Mouse (Mus musculus) liver, embryonic 11.5 days (tissue): ENCODE measurements around the gene Slc13a2. TPM values are rescaled to one million over a fixed set of nuclear protein-coding genes. Genes with fewer than 3 reads are reported as not detected.

ENCODE experiments used
- ATAC-seq: fragments of 200-750 bp; cut with Nextera tagmentation; replicated peaks from 2 replicates; pipeline ENCODE4 v1.8.0; 2017; ENCODE audit warnings: moderate number of reproducible peaks, mild to moderate bottlenecking, moderate TSS enrichment, moderate library complexity; ENCODE audit not compliant: low FRiP score
- DNase-seq: peaks from one replicate; pipeline ENCODE4 v3.0.0-alpha.2; 2017; ENCODE audit warnings: low spot score
- H3K27ac ChIP-seq: fragments of 300-500 bp; sonication (generic); 2 replicates; pipeline ENCODE4 v1.5.1; 2014; ENCODE audit warnings: mild to moderate bottlenecking, low read depth, low read length, control low read depth
- H3K27me3 ChIP-seq: fragments of 300-500 bp; sonication (generic); replicated peaks from 2 replicates; pipeline ENCODE4 v1.6.1; 2014; ENCODE audit warnings: low read length, mixed read lengths; ENCODE audit not compliant: control insufficient read depth, insufficient read depth
- H3K36me3 ChIP-seq: fragments of 300-500 bp; sonication (generic); 2 replicates; pipeline ENCODE4 v1.6.1; 2014; ENCODE audit warnings: mild to moderate bottlenecking, low read length, moderate library complexity, mixed read lengths; ENCODE audit not compliant: control insufficient read depth, insufficient read depth
- H3K4me1 ChIP-seq: fragments of 300-500 bp; sonication (generic); replicated peaks from 2 replicates; pipeline ENCODE4 v1.6.1; 2014; ENCODE audit warnings: low read length, mixed read lengths; ENCODE audit not compliant: control insufficient read depth, insufficient read depth
- H3K4me2 ChIP-seq: fragments of 300-500 bp; sonication (generic); 2 replicates; pipeline ENCODE4 v1.6.1; 2014; ENCODE audit warnings: mild to moderate bottlenecking, control low read depth, moderate library complexity
- H3K4me3 ChIP-seq: fragments of 300-500 bp; sonication (generic); 2 replicates; pipeline ENCODE4 v1.5.1; 2014; ENCODE audit warnings: low read depth, low read length, control low read depth
- H3K9ac ChIP-seq: fragments of 300-500 bp; sonication (generic); 2 replicates; pipeline ENCODE4 v1.6.1; 2014; ENCODE audit warnings: low read depth, low read length, control low read depth
- H3K9me3 ChIP-seq: fragments of 300-500 bp; sonication (generic); 2 replicates; pipeline ENCODE4 v1.6.1; 2016; ENCODE audit warnings: low read length, inconsistent platforms, mixed read lengths; ENCODE audit not compliant: control insufficient read depth
- WGBS: fragments of 180-500 bp; shearing (Covaris S2); extraction: QIAGEN DNeasy Blood & Tissue Kit; methylation state at CpG from one replicate; pipeline ENCODE4 v1.1.7; 2014; 5-methylcytosine and 5-hydroxymethylcytosine counted together
- polyA plus RNA-seq: library from polyadenylated mRNA; unstranded; fragments of >200 nt; fragmentation: Nextera tagmentation; extraction: Ambion mirVana; gene quantifications from 2 replicates; pipeline ENCODE4 v1.2.1, GENCODE M21; 2014

Gene Slc13a2
- polyA plus RNA-seq, 1 experiment from 2014 or later: not detected

DNA sequence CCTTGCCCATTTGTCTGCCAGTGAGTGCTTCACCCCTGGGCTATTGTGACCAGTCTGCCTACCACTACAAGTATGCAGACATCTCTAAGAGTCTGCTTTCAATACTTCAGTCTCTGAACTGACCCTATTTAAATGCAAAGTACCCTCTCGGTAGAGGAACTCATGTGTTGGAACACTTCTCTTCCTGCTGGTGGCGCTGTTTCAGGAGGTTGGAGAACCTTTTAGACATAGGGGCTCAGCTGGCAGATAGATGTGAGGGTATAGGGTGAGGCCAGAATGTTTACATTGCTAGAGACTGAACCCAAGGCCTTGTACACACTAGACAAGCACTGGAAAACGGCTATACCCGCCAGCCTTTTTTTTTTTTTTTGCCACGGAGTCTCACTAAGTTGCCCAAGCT lies 6.3 kb upstream of the Slc13a2 start:
- Histone ChIP-seq H3K9ac (no peak overlapping the region), H3K4me1 (no peaks in the 10 kb centered on the region; the same call in 1 of the 2 replicates), H3K4me2 (no peak overlapping the region), H3K9me3 (no peaks in the 10 kb centered on the region), H3K4me3 (no peak overlapping the region), H3K27me3 (no peaks in the 10 kb centered on the region; the same call in 1 of the 2 replicates), H3K27ac (no peak overlapping the region), H3K36me3 (no peaks in the 10 kb centered on the region)
- no peak for ATAC-seq
- 74% methylated on average over 5 of the region's 5 CpGs for WGBS
- no peak for DNase-seq

DNA sequence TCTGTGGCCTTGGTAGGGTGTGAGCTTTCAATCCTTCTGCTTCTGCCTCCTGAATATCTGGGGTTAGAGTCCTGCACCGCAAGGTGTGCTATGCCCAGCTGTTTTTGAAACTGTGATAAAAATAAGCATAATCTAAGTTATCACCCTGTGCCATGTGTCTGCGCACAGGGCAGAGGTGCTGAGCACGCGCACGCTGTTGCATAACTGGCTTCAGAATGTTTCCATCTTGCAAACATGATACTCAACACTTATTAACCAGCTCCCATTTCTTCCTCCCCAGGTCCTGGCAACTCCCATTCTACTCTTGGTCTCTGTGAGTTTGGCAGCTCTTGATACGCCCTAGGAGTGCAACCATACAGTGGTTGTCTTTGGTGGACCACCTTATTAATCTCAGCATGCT lies 5.6 kb upstream of the Slc13a2 start:
- no peak for DNase-seq
- no peaks in the 10 kb centered on the region for H3K36me3 ChIP-seq
- no peak overlapping the region for H3K4me2 ChIP-seq
- H3K27ac ChIP-seq: no peak overlapping the region
- peaks cover 6% of the 10 kb centered on the region for H3K27me3 ChIP-seq
- H3K9ac ChIP-seq: no peak overlapping the region
- WGBS: 87% methylated on average over 6 of the region's 6 CpGs
- H3K9me3 ChIP-seq: no peaks in the 10 kb centered on the region
- H3K4me3 ChIP-seq: no peak overlapping the region
- H3K4me1 ChIP-seq: no peaks in the 10 kb centered on the region; the same call in 1 of the 2 replicates
- ATAC-seq: no peak

DNA sequence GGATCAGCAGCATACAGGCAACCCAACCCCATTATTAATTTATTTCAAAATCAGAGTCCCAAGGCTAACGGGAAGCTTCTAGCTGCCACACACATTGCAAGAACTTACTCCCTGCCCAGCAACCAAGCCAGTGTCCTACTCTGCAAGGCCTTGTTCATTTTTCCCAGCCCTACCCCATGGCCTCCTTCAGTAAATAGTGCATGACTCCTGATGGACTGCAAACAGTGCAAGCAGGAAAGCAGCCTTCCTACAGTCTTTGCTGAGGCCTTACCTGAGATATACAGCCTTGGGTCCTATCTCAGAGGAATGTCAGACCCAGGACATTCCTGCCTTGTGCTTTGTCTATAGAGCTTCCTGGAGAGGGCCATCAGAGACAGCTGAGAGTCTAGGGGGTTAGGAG lies 3.6 kb upstream of the Slc13a2 start:
- H3K9me3 ChIP-seq: no peaks in the 10 kb centered on the region
- peaks cover 15% of the 10 kb centered on the region for H3K27me3 ChIP-seq
- no peaks in the 10 kb centered on the region for H3K36me3 ChIP-seq
- no peak overlapping the region for H3K27ac ChIP-seq
- no peak overlapping the region for H3K4me3 ChIP-seq
- DNase-seq (no peak), ATAC-seq (no peak)
- no peak overlapping the region for H3K4me2 ChIP-seq
- no peaks in the 10 kb centered on the region; the same call in 1 of the 2 replicates for H3K4me1 ChIP-seq
- no peak overlapping the region for H3K9ac ChIP-seq
- 83% methylated on average over 1 of the region's 1 CpGs for WGBS

DNA sequence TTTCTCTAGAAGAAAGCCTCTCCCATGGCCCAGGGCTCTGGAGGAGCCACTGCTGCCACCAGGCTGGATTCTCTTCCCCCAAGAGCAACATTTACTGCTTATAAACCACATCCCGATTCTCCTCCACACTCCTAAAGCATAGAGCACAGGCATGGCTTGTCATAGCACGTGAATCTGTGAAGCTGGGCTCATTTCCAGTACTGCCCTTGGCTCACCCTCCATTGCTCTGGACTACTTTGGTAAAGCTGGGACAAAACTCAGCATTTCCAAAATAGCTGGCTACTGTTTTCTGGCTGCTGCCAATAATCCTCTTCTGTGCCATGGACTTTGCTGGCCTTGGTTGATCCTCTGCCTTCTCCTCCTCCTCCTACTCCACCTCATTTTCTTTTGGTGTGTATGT lies 2.3 kb upstream of the Slc13a2 start:
- no peak for DNase-seq
- no peaks in the 10 kb centered on the region for H3K36me3 ChIP-seq

DNA sequence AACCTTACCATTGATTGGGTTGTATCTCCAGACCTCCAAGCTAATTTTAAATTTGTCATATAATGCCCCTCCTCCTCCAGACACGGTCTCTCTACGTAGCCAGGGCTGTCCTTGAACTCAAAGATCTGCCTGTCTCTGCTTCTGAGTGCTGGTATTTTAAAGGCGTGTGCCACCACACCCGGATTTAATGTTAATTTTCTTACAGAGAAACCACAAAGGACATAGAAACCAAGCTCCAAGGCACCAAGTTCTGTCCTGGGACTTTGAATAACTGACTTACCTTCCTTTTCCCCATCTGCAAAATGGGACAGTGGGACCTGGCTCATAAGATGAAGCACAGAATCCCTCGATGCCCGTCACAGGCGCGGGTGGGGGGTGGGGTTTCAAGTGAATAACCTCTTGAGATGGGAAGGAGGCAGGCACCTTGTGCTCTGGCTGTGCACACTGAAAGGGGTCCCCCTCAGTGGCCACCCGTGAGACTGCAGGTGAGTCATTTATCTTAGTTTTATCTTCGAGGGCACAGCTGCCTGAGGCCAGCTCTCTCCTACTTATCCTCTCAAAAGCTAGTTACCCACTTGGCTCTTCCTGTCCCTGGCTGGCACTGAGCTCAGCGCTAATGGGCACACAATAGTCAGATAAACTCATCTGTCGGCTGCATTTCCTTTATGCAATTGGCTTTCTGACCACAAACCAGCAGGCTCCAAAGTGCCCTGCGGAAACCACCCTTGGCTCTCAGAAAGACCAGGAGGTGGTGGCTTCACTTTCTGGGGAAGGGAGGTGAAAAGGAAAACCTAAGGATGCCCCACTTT lies 612 bp downstream of the Slc13a2 start:
- ATAC-seq (no peak), DNase-seq (no peak)
- Histone ChIP-seq H3K27me3 (peaks cover 15% of the 10 kb centered on the region), H3K4me3 (no peak overlapping the region), H3K9ac (no peak overlapping the region), H3K4me2 (no peak overlapping the region), H3K4me1 (no peaks in the 10 kb centered on the region; the same call in 1 of the 2 replicates), H3K9me3 (no peaks in the 10 kb centered on the region), H3K36me3 (no peaks in the 10 kb centered on the region), H3K27ac (no peak overlapping the region)
- 40% methylated on average over 13 of the region's 13 CpGs for WGBS

More for the DNA sequence above, 2.3 kb upstream of the Slc13a2 start:
- H3K9me3 ChIP-seq: no peaks in the 10 kb centered on the region
- H3K27ac ChIP-seq: no peak overlapping the region
- H3K4me2 ChIP-seq: no peak overlapping the region
- no peak overlapping the region for H3K4me3 ChIP-seq
- H3K9ac ChIP-seq: no peak overlapping the region
- 63% methylated on average over 2 of the region's 2 CpGs for WGBS
- H3K4me1 ChIP-seq: no peaks in the 10 kb centered on the region; the same call in 1 of the 2 replicates
- peaks cover 15% of the 10 kb centered on the region for H3K27me3 ChIP-seq
- no peak for ATAC-seq

DNA sequence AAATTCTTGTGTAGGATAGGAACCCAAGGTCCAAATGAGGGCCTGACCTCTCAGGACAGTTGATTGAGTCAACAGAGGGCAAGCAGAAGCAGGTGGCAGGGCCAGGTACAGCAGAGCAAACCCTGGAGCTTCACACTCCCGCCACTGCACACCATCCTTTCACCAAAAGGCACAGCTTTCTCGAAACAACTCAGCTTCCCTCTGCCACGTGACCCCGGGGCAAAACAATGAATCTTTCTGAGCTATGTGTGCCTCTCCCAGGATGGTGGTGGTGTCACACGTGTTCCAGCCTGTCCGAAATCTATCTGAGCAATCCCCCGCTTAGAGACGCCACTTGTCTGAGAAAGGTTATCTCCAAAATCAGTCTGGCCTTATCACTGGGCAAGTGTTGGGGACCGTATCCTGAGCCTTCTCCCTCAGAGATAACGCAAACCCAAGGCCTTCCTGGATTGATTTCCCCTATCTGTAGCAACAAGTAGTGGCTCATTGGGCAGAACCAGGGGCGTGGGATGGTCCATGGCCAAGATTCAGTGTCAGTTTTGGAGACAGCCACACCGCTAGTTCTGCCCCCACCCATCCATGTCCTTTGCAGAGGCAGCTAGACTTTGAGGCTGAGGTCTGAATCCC lies 1.6 kb downstream of the Slc13a2 start:
- no peaks in the 10 kb centered on the region for H3K9me3 ChIP-seq
- 22% methylated on average over 12 of the region's 12 CpGs for WGBS
- H3K27me3 ChIP-seq: peaks cover 15% of the 10 kb centered on the region
- no peaks in the 10 kb centered on the region; the same call in 1 of the 2 replicates for H3K4me1 ChIP-seq
- H3K36me3 ChIP-seq: no peaks in the 10 kb centered on the region
- no peak overlapping the region for H3K4me2 ChIP-seq
- no peak for DNase-seq
- H3K9ac ChIP-seq: no peak overlapping the region
- no peak overlapping the region for H3K27ac ChIP-seq
- H3K4me3 ChIP-seq: no peak overlapping the region
- no peak for ATAC-seq

DNA sequence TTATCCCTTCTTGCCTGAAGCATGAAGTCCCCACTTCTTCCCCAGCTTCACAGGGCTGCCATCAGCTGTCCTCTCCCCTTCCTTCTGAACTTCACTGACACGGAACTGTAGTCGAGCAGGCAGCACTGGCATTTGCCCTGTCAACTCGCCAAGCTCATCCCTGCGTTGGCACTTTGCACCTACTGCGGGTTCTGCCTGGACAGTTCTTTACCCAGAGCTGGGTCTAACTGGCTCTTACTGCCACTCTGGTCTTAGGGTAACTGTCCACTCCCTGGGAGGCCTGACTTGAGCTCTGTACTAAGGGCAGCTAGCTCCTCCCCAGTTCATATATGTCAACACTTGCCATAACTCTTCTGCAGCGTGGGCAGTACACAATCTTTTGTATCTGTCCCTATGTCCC lies 5.2 kb downstream of the Slc13a2 start:
- H3K27ac ChIP-seq: no peak overlapping the region
- no peak overlapping the region for H3K9ac ChIP-seq
- H3K9me3 ChIP-seq: no peaks in the 10 kb centered on the region
- no peak overlapping the region for H3K4me2 ChIP-seq
- H3K4me3 ChIP-seq: no peak overlapping the region
- no peak for ATAC-seq
- H3K36me3 ChIP-seq: no peaks in the 10 kb centered on the region
- no peak for DNase-seq
- no peaks in the 10 kb centered on the region; the same call in 1 of the 2 replicates for H3K4me1 ChIP-seq
- H3K27me3 ChIP-seq: peaks cover 6% of the 10 kb centered on the region
- 77% methylated on average over 6 of the region's 6 CpGs for WGBS

DNA sequence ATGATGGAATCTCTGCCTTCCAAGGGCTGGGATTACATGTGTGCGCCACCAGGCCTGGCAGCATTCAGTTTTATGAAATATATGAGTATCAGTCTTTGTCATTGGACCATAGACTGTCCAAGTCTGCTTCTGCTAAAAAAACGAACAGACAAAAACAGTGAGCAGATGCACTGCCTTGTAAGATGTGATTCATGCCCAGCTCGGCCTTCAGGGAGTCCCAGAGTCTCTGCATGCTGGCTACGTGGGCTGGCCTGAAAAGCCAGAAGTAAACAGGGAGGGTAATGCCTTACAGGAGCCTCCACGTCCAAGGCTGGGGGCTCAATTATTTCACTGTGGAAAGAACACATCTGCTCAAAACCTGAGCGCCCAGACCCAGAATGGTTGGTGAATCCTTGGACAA lies 9.2 kb downstream of the Slc13a2 start:
- ATAC-seq: no peak
- Histone ChIP-seq H3K9ac (no peak overlapping the region), H3K4me3 (no peak overlapping the region), H3K27ac (no peak overlapping the region), H3K4me2 (no peak overlapping the region), H3K4me1 (no peaks in the 10 kb centered on the region), H3K27me3 (0 out of 2 replicates have a peak, but pooled peaks cover 3% of the 10 kb centered on the region), H3K36me3 (no peaks in the 10 kb centered on the region), H3K9me3 (no peaks in the 10 kb centered on the region)
- 70% methylated on average over 6 of the region's 6 CpGs for WGBS
- no peak for DNase-seq
